Mouse (Mus musculus): ENCODE data around the gene Rack1. TPM values are rescaled to one million over a fixed set of nuclear protein-coding genes. Genes with fewer than 3 reads are reported as not detected.
"Not testable (repeated sequence)": the region's sequence is repeated elsewhere in the genome, so short reads cannot be mapped to it uniquely, and the experiment has no call there.

Gene Rack1
- total RNA-seq, 2 experiments from 2014 or later = 215 to 226 TPM

- no peak for DNase-seq (ENCODE audit: low spot score in 2 of 2)
These were observed 15.7 kb downstream of the Rack1 start for GRCm38 (mm10) chr11:48815851-48816250.

GRCm38 (mm10) chr11:48816281-48816781 is 16.2 kb downstream of the Rack1 start:
- intact Hi-C loops (cut with DNase I) = loop anchor here (2.0 to 5.0 kb wide), 2 partner anchors 16 to 386 kb away; partner anchors contain the start of genes Rack1 and Zfp62
- DNase-seq (ENCODE audit: low spot score in 2 of 2) = peak; percentile 28 to 47

More at GRCm38 (mm10) chr11:48815851-48816250, 15.7 kb downstream of the Rack1 start:
- intact Hi-C loops (cut with DNase I) = loop anchor here (2.0 to 5.0 kb wide), 2 partner anchors 15 to 386 kb away; partner anchors contain the start of genes Rack1 and Zfp62

GRCm38 (mm10) chr11:48816800-48817665 is 16.9 kb downstream of the Rack1 start, which contains the start of gene Trim41:
Gene Trim41, minus strand, starts transcription at chr11:48817353.
- peak; percentile 99 for DNase-seq (ENCODE audit: low spot score in 2 of 2)
- intact Hi-C loops (cut with DNase I) = loop anchor here (2.0 to 5.0 kb wide), 2 partner anchors 16 to 385 kb away; partner anchors contain the start of genes Rack1 and Zfp62

GRCm38 (mm10) chr11:48817794-48818193 is 17.7 kb downstream of the Rack1 start:
- intact Hi-C loops (cut with DNase I) = loop anchor here (1.0 to 5.0 kb wide), 4 partner anchors 17 to 385 kb away; partner anchors contain the start of genes Rack1 and Zfp62
- DNase-seq (ENCODE audit: low spot score in 2 of 2) = no peak

- DNase-seq (ENCODE audit: low spot score in 2 of 2) = peak; percentile 73 to 81
- intact Hi-C loops (cut with DNase I) = loop anchor here (1.0 to 5.0 kb wide), 3 partner anchors 16 to 384 kb away; partner anchors contain the start of gene Zfp62
These were observed 18.2 kb downstream of the Rack1 start for GRCm38 (mm10) chr11:48818346-48818745.

GRCm38 (mm10) chr11:48819614-48820307 is 19.6 kb downstream of the Rack1 start:
- DNase-seq (ENCODE audit: low spot score in 2 of 2) = no peak
- intact Hi-C loops (cut with DNase I) = loop anchor here (2.0 to 5.0 kb wide), 2 partner anchors 15 to 383 kb away; partner anchors contain the start of gene Zfp62

GRCm38 (mm10) chr11:48820308-48820674 is 20.2 kb downstream of the Rack1 start:
- intact Hi-C loops (cut with DNase I) = no loop called here
- DNase-seq (ENCODE audit: low spot score in 2 of 2) = no peak

- DNase-seq (ENCODE audit: low spot score in 2 of 2); intact Hi-C loops (cut with DNase I): not testable (repeated sequence)
These were observed 21.2 kb downstream of the Rack1 start for GRCm38 (mm10) chr11:48821299-48821698.

- intact Hi-C loops (cut with DNase I) = no loop called here
- DNase-seq (ENCODE audit: low spot score in 2 of 2) = no peak
These were observed 22.8 kb downstream of the Rack1 start for GRCm38 (mm10) chr11:48822768-48823512.

- intact Hi-C loops (cut with DNase I) = no loop called here
- peak; percentile 28 to 51 for DNase-seq (ENCODE audit: low spot score in 2 of 2)
These were observed 23.4 kb downstream of the Rack1 start for GRCm38 (mm10) chr11:48823536-48823972.

GRCm38 (mm10) chr11:48824311-48824830 is 24.2 kb downstream of the Rack1 start:
- intact Hi-C loops (cut with DNase I) = loop anchor here (1.0 kb wide), 1 partner anchor 9 kb away; no protein-coding TSS in a partner anchor
- no peak for DNase-seq (ENCODE audit: low spot score in 2 of 2)

GRCm38 (mm10) chr11:48825979-48826751 is 26.0 kb downstream of the Rack1 start, which contains the start of the genes Trim7 and Gm12184:
Gene Trim7, plus strand, starts transcription at chr11:48826140.
Gene Gm12184, minus strand, starts transcription at chr11:48826655.
- DNase-seq (ENCODE audit: low spot score in 2 of 2); intact Hi-C loops (cut with DNase I): not testable (repeated sequence)

- intact Hi-C loops (cut with DNase I) = no loop called here
- no peak for DNase-seq (ENCODE audit: low spot score in 2 of 2)
These were observed 26.6 kb downstream of the Rack1 start for GRCm38 (mm10) chr11:48826752-48827096.

GRCm38 (mm10) chr11:48827926-48828325 is 27.8 kb downstream of the Rack1 start:
- DNase-seq (ENCODE audit: low spot score in 2 of 2) = no peak
- intact Hi-C loops (cut with DNase I) = no loop called here

GRCm38 (mm10) chr11:48830279-48830678 is 30.1 kb downstream of the Rack1 start:
- no peak for DNase-seq (ENCODE audit: low spot score in 2 of 2)
- intact Hi-C loops (cut with DNase I) = no loop called here

GRCm38 (mm10) chr11:48831273-48831672 is 31.1 kb downstream of the Rack1 start:
- DNase-seq (ENCODE audit: low spot score in 2 of 2) = no peak

GRCm38 (mm10) chr11:48833078-48833730 is 33.1 kb downstream of the Rack1 start:
- intact Hi-C loops (cut with DNase I) = loop anchor here (1.0 kb wide), 1 partner anchor 9 kb away; no protein-coding TSS in a partner anchor
- DNase-seq (ENCODE audit: low spot score in 2 of 2) = no peak

More at GRCm38 (mm10) chr11:48831273-48831672, 31.1 kb downstream of the Rack1 start:
- intact Hi-C loops (cut with DNase I) = no loop called here

Measured in left cerebral cortex, postnatal 36 days (tissue).